Mouse (Mus musculus) left cerebral cortex, postnatal 4 days (tissue): ENCODE data around the gene Ncoa5. TPM values are rescaled to one million over a fixed set of nuclear protein-coding genes. Genes with fewer than 3 reads are reported as not detected.

Experiments used
- DNase-seq: peaks from one replicate; pipeline ENCODE4 v3.0.0-alpha.2; 2022
- intact Hi-C: fragments of 180-260 bp; cut with DNase I; formaldehyde crosslinking; loops from one replicate; pipeline ENCODE4 v1.15.1; 2025
- total RNA-seq, 2 experiments: library from RNA; stranded (reverse); gene quantifications; 2 replicates each; pipeline ENCODE4 v1.2.3; 2021

Ncoa5 gene
- total RNA-seq, 2 experiments from 2014 or later = 107 to 111 TPM

DNA sequence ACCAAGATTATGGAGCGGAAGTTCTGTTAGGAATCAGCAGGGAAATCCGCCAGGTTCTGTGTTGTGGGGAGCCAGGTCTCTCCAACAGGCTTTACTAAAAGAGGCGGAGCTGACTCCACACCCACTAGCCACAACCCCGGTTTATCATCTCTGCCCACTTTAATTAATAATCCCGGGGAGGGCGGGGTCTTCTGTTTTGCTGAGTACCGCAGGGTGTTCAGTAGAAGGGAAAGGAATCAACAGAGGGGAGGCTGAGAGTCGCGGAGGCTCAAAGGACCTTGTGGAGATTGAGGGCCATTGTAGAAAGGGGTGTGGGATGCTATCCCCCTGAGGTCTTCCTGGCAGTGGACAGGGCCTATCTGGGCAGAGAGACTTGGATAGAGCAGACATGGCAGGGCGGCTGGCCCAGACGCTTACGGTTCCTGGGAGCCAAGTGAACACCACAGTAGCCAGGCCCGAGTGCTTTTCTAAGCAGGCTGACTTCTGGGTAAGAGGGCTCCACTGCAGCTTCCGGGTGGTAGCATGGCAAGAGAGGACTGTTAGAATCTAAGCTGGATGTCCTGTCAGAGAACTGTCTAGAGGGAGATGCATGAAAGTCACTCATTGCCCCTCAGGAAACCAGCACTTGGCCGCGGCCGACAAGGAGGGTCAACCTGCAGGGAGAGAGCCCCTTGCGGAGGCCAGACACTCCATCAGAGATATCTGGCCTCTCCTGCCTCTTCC, 16.3 kb upstream of the Ncoa5 start:
- intact Hi-C loops = no loop called here
- peak; percentile 74 for DNase-seq

DNA sequence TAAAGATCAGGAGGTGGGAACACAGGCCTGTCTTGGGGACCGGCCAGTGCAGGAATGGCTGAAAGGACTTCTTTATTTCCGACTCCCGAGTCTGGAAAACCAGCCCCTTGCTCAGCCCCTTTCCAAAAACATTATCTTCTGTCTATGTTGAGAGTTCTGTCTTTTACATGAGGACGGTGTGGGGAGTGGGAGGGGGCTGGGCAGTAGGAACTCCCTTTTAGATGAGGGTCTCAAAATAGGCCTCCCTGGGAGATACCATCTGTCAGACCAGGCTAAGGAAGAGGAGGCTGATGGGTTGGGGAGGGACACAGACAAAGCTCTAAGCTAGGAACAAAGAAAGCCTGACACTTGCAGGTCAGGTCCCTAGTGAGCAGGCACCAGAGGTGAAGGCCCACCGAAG, 14.4 kb upstream of the Ncoa5 start:
- no peak for DNase-seq
- intact Hi-C loops = no loop called here

DNA sequence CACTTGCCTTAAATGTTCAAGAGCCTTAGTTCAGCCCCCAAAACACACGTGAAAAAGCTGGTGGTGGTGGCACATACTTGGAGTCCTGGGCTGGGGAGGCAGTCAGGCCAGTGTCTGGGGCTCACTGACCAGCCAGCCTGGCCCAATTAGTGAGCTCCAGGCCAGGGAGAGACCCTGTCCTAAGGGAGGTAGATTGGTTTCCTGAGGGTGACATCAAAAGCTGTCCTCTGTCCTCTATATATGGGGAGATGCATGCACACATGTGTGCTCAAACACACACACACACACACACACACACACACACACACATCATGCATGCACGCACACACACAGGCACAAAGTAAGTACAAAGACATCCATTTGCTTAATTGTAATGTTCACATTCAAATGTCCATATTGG, 9.1 kb upstream of the Ncoa5 start:
- no peak for DNase-seq
- intact Hi-C loops = no loop called here

DNA sequence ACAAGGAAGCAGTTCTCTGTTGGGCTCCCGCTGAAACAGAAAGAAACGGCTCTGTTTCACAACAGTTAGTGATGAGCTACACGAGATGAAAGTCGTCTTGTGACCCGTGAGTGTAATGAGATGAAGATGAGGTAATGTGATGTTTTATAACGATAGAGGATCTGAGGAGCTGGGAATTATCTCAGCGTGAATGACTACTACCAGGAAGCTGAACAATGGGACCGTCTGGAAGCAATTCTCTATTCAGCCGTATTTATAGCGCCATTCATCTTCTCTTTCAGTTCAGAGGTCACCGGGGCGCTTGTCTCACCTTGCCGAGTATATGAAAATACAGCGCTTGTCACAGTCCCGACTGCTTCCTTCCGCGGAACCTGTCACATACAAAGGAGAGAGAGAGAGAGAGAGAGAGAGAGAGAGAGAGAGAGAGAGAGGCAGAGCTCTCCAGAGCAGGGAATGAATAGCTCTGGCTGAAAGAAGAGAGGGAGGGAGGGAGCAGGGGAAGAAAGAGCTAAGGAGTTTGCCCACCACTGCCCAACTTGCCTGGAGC, 8.5 kb upstream of the Ncoa5 start:
- intact Hi-C loops = no loop called here
- no peak for DNase-seq

DNA sequence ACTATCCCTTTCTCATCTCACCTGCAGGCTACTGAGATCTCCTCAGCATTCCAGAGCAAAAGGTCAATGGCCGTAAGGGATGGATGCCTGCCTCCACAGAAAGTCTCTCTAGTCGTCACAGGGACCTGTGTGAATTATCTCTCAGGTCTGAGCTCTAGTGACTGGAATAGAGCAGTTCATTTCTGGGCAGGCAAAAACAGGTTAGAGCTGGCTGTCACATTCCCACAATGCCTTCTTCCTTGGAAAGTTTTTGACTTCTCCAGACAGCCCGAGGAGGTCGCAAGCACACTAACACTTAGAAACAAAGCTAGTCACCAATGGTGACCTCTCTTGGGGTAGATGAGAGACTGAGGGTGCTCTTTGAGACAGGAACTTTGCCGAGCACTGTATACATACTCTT, 7.5 kb upstream of the Ncoa5 start:
- intact Hi-C loops = no loop called here
- no peak for DNase-seq

DNA sequence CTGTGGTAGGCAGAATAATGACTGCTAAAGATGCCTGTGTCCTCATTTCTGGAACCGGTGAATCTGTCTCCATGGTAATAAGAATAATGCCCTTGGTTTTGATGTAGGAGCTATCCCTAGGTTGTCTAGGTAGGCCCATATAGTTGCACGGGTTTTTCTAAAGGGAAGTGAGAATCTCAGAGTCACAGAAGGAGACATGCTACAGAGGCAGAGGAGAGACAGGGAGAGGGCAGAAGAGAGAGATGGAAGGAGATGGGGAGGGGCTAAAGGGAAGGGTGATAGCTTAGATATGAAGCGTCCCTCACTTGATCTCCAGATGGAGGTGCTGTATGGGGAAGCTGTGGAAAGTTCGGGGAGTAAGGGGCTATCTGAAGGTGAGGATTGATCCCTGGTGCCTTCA, 2.7 kb upstream of the Ncoa5 start:
- no peak for DNase-seq
- intact Hi-C loops = no loop called here

DNA sequence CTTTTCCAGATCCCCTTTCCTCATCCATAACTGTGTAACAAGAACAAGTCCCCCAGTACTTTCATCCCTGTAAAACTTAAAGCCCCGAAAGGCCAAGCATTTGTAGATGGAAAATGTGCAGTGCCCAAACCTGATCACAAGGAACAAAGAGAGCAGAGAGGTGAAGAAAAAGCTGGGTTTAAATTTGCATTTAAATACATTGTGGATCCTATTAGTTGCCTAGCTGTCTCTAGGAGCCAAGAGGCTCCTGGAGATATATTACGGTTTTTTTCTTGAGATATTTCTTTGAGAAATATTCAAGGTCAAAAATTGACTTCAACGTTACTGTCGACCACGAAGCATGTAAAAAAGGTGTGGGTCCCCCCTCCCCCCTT, 378 bp upstream of the Ncoa5 start:
- DNase-seq = no peak
- intact Hi-C loops = no loop called here

DNA sequence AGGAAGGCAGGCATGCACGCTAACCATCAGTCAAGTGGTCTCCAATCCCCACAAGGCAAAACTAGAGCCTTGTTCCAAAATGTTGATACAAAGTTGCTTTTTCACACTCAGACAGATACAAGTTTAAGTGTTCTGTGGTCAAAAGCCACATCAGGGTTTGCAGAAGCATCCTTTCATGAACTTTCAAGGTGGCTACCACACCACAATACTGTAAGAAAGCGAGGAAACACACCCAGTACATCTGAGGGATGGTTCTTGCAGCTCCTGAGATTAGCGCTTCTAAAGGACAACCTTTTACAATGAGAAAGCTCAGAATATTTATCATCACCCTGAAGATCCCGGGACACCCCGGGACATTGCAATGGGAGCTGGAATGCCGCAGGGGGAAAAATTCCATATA, 1.4 kb downstream of the Ncoa5 start:
- DNase-seq = no peak
- intact Hi-C loops = no loop called here

DNA sequence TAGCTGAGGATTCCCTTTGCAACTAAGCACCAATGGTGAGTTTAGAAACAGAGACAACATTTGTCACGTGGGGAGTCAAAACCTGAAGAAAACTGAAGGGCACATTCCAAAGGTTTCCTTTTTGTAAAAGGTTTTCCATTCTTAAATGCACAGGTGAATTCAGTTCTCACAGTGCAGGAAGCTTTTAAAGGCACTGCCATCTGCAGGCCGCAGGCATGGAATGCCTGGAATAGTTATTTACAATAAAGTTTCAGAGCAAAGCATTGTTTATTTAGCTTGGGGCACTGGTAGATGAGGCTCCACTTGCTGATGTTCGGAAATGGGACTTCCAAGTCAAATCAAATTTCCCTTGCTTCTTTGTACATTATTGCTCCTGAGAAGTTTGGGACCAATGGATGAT, 2.1 kb downstream of the Ncoa5 start:
- no peak for DNase-seq

DNA sequence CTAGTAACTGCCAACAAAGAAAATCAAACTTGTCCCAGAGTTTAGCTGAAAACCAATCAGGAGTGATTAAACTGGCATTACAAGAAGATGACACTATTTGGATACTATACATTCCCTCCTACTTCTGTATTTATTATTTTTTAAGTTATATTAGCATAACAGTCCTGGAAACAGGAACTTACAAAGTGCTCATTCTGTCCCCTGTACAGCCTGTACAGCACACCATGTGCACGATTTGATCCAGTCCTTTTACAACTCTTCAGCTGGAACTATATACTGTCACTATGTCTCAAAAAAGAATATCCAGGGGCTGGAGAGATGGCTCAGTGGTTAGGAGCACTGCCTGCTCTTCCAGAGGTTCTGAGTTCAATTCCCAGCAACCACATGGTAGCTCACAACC, 7.5 kb downstream of the Ncoa5 start:
- intact Hi-C loops = no loop called here
- DNase-seq = no peak

More for the DNA sequence above, 2.1 kb downstream of the Ncoa5 start:
- intact Hi-C loops = no loop called here

DNA sequence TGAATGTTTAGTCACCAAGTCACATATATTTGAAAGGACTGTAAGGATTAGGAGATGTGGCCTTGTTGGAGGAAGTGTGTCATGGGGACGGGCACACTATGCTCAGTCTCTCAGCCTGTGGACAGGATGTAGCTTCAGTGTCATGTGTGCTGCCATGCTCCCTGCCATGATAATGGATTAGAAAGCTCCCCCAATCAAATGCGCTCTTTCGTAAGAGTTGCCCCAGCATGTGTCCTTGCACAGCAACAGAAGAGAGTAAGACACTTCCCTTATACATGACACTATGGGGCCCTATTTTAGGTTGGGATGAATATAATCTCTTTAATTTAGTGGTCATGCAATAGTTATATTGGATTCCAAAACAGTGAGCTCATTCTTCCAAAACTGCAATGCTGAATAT, 14.2 kb downstream of the Ncoa5 start:
- DNase-seq = no peak
- intact Hi-C loops = no loop called here

DNA sequence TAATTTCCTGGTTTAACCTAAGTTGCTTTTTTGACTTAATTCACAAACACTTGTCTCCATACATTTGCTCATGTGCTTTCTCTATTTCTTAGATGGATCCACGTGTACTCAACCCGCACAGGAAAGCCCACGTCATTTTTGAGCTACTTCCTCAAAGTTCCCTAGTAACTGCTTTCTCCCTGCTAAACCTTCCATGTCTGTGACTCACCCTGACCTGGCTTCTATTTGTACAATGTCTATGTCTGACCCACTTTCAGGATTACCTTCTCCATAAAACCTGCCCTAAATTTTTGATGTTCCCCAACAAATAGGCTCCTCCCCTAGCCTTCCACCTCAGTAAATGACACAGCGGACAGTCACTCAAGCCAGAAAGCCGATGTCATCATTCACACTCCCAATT, 19.7 kb downstream of the Ncoa5 start:
- intact Hi-C loops = no loop called here
- no peak for DNase-seq

DNA sequence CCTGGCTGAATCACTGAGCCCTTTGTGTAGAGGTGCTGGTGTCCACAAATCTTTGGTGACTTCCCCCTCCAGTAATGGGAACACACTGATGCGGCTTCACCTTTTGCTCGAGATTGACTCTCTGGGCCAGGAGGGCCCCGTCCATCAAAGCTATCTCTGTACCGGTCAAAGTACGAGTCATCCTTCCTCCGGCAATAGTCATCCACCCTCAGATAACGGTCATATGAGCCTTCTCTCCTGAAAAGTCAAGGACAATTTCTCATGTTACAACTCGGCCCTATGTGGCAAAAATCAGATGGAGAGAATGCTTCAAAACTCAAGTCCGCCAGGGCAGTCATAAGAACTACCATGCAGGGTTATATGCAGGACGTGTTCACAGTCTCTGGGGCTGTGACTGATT, 24.3 kb downstream of the Ncoa5 start:
- no peak for DNase-seq
- intact Hi-C loops = no loop called here

DNA sequence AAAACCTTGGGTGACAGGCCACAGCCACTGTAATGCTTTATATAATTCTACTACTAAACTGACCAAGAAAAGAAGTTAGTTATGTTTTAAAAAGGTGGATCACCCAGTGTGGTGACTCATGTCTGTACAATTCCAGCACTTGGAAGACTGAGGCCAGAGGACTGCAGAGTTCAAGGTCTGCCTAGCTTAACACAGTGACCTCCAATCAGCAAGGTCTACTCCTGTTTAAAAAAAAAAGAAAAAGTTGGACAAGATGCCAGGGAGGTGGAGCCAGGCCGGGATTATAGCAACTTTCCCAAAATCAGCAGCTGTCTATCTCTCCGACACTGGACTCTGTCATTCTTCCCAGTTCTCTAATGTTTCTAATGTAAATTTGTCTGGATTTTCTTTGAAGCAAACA, 25.1 kb downstream of the Ncoa5 start:
- DNase-seq = no peak
- intact Hi-C loops = no loop called here

DNA sequence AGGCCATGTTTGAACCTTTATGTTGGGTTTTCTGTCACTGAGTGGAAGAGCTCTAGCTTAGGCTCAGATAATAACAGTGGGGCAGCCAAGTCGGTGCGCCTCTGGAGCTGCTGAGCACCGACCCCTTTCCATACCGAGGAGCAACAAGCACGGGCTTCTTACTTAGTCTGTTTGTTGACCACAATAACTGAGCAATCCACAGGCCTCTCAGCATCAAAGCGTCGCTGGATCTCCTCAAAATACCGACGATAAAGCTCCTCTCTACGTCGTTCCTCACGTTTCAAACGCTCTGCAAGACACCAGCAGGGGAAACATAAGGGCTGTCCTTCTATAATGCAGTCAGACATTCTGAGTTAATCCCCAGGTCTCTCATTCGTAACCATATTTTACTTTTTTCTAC, 25.5 kb downstream of the Ncoa5 start:
- DNase-seq = no peak
- intact Hi-C loops = no loop called here

DNA sequence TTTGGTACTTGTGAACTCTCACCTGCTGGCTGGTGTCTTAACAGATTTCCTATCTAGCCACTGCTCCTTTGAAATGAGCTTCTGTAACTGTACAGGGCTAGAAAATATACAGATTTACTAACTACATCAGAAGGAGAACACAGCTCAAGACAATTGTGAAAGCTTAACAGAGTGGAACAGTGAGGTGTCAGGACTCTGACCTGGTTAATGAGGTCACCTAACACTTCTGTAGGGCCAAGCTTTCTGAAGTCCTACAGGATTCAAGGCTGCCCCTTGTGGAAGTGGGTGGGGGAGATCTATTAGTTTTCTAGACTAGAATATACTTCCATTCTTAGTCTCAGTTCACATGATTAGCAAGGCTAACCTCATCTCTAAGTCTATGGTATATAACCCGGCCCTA, 26.7 kb downstream of the Ncoa5 start:
- no peak for DNase-seq
- intact Hi-C loops = no loop called here

DNA sequence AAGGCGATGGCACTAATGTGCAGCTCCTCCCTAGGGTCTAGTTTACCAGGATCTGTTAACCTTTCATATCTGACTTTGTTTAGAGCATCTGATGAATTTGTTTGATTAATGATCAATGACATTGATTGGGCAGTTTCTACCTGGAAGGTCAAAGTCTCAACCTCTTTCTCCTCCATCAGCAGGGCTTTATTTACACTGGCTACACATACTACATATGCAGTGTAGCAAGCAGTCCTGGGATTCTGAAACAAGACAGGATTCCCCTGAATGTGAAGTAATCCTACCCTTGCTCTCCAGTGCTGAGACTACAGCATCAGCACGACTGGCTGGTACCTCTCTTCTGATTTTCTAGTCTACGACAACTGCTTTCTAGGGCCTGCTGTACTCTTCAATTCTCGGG, 27.9 kb downstream of the Ncoa5 start:
- intact Hi-C loops = no loop called here
- no peak for DNase-seq

DNA sequence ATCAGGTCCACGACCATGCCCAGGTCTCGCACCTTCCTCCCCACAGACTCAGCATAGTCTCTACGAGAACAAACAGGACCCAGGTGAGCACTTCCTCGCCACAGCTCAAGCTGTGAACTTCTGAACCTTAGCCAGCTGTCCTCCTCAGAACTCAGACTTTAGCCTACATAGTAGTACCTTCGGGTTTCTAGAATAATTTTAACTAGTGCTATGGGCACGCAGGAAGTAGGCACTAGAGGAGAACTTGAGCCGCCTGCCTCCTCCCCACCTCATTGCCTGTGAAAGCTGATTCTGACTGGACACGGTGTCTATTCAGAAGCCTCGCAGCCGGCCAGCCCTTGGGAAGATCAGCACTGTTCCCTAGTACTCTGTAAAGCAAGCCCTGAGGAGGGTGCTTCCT, 30.4 kb downstream of the Ncoa5 start:
- no peak for DNase-seq
- intact Hi-C loops = no loop called here

DNA sequence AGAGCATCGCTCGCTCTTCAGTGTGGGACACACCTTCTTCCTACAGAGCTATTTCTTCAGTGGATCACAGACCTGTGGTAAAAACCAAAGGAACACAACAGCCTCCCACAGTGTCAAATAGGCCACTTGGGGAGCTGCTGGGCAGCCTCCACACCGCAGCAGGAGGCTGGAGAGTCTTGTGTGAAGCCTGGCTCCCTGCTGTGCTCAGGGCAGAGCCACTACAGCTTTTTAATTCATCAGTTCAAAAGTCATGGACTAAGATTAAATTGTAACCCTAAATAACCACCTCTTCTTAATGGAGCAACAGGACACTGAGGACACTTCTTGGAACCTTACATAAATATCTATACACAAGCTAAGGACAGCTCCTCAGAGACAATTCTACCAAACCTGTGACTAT, 31.6 kb downstream of the Ncoa5 start:
- intact Hi-C loops = no loop called here
- no peak for DNase-seq

DNA sequence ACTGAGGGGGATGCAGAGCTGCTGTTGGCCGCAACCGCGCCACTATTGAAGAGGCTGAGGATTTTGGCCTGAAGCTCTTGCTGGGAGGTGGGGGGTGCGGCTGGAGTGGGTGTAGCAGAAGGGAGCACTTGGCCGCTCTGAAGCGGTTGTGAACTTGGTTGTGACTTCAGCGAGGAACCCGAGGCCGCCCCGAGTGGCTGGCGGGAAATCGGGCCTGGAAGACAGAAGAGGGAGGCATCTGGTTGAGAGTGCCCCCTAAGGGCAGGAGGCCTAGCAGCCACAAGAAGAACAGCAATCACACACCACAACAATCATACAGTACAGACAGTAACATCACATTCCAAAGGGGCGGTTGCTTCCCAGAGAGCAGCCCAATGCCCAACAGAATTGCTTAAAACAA, 32.7 kb downstream of the Ncoa5 start:
- no peak for DNase-seq
- intact Hi-C loops = no loop called here

DNA sequence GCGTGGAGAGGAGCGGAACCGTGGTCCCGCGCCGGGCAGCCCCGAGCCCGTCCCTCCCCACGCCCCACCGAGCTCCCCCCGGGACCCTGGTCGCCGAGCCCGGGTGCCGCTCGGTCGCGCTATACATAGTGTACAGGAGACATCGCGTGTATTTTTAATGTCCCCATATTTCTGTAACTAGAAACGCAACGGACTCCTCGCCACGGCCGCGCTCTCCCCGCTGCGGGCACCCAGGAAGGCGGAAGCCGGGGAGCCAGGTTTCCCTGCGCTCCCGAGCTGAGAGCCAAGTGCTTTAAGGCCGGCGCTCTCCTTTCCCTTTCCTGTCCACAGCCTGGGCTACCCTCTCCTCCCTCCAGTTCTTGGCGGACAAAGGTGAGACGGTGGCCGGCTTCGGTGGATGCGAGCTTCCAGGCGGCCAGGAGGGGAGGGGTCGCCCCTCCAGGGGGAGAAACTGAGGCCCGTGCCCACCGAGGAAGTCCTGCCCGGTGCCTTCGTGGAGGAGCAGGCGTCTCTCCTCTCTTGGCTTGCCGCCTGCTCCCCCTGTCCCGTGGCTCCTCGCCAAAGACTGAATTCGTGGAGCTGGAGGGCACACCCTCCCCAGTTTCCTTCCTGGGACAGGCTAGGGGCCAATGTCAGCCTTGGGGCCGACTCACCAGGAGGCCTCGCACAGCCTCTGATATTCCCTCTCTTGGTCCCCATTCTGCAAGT, 36.8 kb downstream of the Ncoa5 start:
- DNase-seq = no peak
- intact Hi-C loops = no loop called here

DNA sequence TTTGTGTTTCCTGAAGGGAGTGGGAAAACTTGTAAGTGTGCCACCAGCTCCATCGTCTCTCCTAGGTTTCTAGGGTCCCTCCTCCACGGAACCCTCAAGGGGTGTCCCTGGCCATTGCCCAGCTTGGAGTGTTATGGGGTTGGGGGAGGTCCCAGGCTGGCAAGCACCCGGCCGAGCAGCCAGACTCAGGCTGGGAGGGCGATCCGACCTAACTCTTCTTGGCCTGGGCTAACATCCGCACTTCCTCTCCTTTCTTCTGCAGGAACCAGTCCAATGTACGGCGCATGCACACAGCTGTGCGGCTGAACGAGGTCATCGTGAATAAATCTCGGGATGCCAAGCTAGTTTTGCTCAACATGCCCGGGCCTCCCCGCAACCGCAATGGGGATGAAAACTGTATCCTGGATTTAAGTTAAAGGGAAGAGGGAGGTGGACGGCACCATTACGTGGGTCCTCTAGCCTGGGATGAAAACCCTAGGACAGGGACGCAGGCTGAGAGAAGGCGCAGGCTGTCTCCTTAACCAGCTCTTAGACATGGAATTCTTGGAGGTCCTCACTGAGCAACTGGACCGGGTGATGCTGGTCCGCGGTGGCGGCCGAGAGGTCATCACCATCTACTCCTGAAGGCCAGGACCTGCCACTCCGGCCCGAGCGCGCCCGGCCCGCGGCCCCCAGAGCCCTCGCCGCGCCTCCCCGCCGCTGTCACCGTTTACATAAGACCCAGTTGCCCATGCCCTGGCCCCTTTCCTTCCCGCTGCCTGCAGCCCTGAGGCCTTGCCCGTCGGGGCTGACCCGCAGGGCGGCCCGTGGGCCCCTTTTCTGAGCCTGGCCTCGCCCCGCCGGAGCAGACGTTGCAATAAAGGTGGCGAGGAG, 37.6 kb downstream of the Ncoa5 start:
- DNase-seq = no peak
- intact Hi-C loops = no loop called here
